Mouse (Mus musculus) midbrain, embryonic 16.5 days (tissue): ENCODE results near the gene Pygo1. TPM values are rescaled to one million over a fixed set of nuclear protein-coding genes. Genes with fewer than 3 reads are reported as not detected.

Source experiments
- ATAC-seq: fragments of 200-750 bp; cut with Nextera tagmentation; 2 replicates; pipeline ENCODE4 v1.8.0; 2017; ENCODE audit warnings: moderate TSS enrichment
- H3K27ac ChIP-seq: fragments of 300-500 bp; sonication (generic); 2 replicates; pipeline ENCODE4 v1.5.1; 2014; ENCODE audit warnings: mild to moderate bottlenecking, low read length, mixed read lengths
- H3K27me3 ChIP-seq: fragments of 300-500 bp; sonication (generic); 2 replicates; pipeline ENCODE4 v1.6.1; 2014; ENCODE audit warnings: low read depth, low read length, mixed read lengths; ENCODE audit not compliant: control insufficient read depth, insufficient read depth
- H3K36me3 ChIP-seq: fragments of 300-500 bp; sonication (generic); 2 replicates; pipeline ENCODE4 v1.6.1; 2014; ENCODE audit warnings: mild to moderate bottlenecking, low read length, moderate library complexity, mixed read lengths; ENCODE audit not compliant: control insufficient read depth, insufficient read depth
- H3K4me1 ChIP-seq: fragments of 300-500 bp; sonication (generic); 2 replicates; pipeline ENCODE4 v1.6.1; 2014; ENCODE audit warnings: mild to moderate bottlenecking, low read length, mixed read lengths; ENCODE audit not compliant: control insufficient read depth, insufficient read depth
- H3K4me2 ChIP-seq: fragments of 300-500 bp; sonication (generic); 2 replicates; pipeline ENCODE4 v1.6.1; 2014; ENCODE audit warnings: mild to moderate bottlenecking, low read length, mixed read lengths
- H3K4me3 ChIP-seq: fragments of 300-500 bp; sonication (generic); 2 replicates; pipeline ENCODE4 v1.5.1; 2014; ENCODE audit warnings: low read depth, mild to moderate bottlenecking, low read length, moderate library complexity, mixed read lengths
- H3K9ac ChIP-seq: fragments of 300-500 bp; sonication (generic); 2 replicates; pipeline ENCODE4 v1.6.1; 2014; ENCODE audit warnings: low read depth, low read length, mixed read lengths
- H3K9me3 ChIP-seq: fragments of 300-500 bp; sonication (generic); replicated peaks from 2 replicates; pipeline ENCODE4 v1.6.1; 2014; ENCODE audit warnings: mild to moderate bottlenecking, low read length, mixed read lengths; ENCODE audit not compliant: control insufficient read depth, poor library complexity, severe bottlenecking
- WGBS: fragments of 180-500 bp; shearing (Covaris S2); extraction: QIAGEN DNeasy Blood & Tissue Kit; methylation state at CpG from one replicate; pipeline ENCODE4 v1.1.7; 2014; 5-methylcytosine and 5-hydroxymethylcytosine counted together
- polyA plus RNA-seq: library from polyadenylated mRNA; unstranded; fragments of >200 nt; fragmentation: Nextera tagmentation; extraction: Ambion mirVana; gene quantifications from 2 replicates; pipeline ENCODE4 v1.2.1, GENCODE M21; 2015

Pygo1 gene
- polyA plus RNA-seq, 1 experiment from 2014 or later, result 13.5 TPM

DNA sequence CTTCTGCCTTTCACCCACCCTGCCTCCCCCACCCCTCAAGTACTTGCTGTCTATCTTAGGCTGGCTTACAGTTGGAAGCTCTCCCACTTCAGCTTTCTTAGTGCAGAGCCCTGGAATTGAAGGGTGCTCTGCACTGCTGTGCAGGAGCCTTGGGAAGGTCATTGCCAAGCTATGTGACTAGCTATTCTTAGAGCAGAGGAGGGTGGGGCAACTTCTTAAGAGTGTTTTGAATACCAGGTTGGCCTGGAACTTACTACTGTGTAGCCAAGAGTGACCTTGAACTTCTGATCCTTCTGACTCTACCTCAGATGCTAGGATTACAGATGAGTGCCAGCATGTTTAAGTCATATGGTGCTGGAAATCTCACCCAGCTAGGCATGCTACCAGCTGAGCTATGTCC, 70.7 kb downstream of the Pygo1 start:
- Histone ChIP-seq H3K27ac (no peak overlapping the region), H3K9me3 (no peaks in the 10 kb centered on the region), H3K9ac (no peak overlapping the region), H3K4me1 (no peaks in the 10 kb centered on the region), H3K27me3 (no peaks in the 10 kb centered on the region), H3K4me2 (no peak overlapping the region), H3K4me3 (no peak overlapping the region), H3K36me3 (0 out of 2 replicates have a peak, but pooled peaks cover 3% of the 10 kb centered on the region)
- no peak for ATAC-seq

DNA sequence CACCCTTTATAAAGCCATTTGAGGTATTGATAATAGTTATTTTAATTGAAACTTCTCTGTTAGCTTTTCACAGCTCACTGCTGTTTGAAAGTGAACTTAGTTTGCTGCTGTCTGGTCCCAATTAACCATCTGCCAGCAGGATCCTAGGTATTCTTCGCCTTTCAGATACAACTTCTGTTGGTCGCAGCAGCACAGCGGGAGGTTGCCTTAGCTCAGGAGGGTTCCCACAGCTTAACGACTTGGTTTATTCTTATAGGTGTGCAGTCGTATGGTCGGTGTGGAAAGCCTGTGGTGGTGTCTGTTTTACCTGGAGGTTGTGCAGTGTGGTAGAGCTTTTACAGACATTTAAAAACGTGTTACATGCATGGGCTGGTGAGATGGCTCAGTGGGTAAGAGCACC, 71.4 kb downstream of the Pygo1 start:
- 0 out of 2 replicates have a peak, but pooled peaks cover 3% of the 10 kb centered on the region for H3K36me3 ChIP-seq
- no peak overlapping the region for H3K27ac ChIP-seq
- WGBS, result 60% methylated on average over 7 of the region's 7 CpGs
- no peak overlapping the region for H3K9ac ChIP-seq
- no peaks in the 10 kb centered on the region for H3K27me3 ChIP-seq
- no peaks in the 10 kb centered on the region for H3K4me1 ChIP-seq
- H3K9me3 ChIP-seq, result no peaks in the 10 kb centered on the region
- ATAC-seq, result no peak
- H3K4me2 ChIP-seq, result no peak overlapping the region
- no peak overlapping the region for H3K4me3 ChIP-seq

DNA sequence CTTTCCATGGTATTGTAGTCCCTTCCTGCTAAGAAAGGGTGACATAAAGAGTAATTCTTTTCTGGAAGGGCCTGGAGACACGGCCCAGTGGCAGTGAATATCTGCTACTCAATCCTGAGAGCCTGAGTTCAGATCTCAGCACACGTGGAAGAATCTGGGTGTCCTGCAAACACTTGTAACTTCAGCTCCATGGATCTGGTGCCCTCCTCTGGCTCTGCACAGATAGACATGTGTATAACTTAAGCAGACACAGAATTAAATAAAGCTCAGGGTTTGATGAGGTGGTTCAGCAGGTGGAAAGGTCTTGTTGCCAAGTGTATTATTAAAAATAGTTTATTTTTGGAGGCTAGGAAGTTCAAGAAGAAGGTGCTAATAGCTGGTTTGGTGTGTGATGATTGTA, 75.0 kb downstream of the Pygo1 start:
- H3K9ac ChIP-seq, result no peak overlapping the region
- WGBS, result 77% methylated on average over 2 of the region's 2 CpGs
- H3K27ac ChIP-seq, result no peak overlapping the region
- H3K9me3 ChIP-seq, result no peaks in the 10 kb centered on the region
- no peak overlapping the region for H3K4me3 ChIP-seq
- H3K27me3 ChIP-seq, result no peaks in the 10 kb centered on the region
- peaks cover 6% of the 10 kb centered on the region for H3K36me3 ChIP-seq
- no peak for ATAC-seq
- H3K4me2 ChIP-seq, result no peak overlapping the region
- H3K4me1 ChIP-seq, result no peaks in the 10 kb centered on the region

DNA sequence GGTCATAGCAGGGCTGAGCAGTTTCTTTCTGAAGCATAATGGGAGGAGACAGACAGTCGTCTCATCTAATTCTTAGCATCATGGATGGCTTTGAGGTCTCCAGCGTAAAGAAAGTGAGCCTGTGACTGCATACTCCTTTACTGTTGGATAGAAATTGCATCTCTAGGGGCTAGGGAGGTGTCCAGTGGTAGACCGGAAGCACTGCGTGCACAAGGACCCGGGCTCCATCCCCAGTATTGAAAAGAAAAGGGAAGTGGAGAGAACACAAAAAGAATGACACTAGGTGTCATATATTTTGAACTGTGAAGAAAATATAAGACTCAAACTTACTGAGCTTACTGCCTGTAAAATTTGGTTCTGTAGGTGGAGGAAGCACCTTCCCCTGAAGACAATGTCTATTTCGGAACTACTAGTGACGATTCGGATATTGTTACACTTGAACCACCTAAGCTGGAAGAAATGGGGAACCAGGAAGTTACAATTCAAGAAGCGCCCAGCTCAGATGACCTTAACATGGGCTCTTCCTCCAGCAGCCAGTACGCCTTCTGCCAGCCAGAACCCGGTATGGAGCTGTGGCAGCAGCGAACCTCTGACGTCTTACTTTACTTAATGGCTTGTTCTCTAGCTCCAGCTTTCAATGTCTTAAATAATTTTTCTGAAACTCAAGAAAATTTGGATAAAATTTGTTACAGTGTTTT, 76.0 kb downstream of the Pygo1 start:
- no peak for ATAC-seq
- Histone ChIP-seq H3K27me3 (no peaks in the 10 kb centered on the region), H3K27ac (no peak overlapping the region), H3K9ac (no peak overlapping the region), H3K36me3 (peaks cover 11% of the 10 kb centered on the region), H3K9me3 (no peaks in the 10 kb centered on the region), H3K4me2 (no peak overlapping the region), H3K4me3 (no peak overlapping the region), H3K4me1 (no peaks in the 10 kb centered on the region)
- WGBS, result 90% methylated on average over 13 of the region's 13 CpGs

Other genes with a start within 250 kb of the Pygo1 start
- gene Prtg, start 118.8 kb upstream of the Pygo1 start, polyA plus RNA-seq, result 0.41 and 0.56 TPM in 2 replicates
- gene Dyx1c1, start 33.1 kb downstream of the Pygo1 start, polyA plus RNA-seq, result 2.6 and 2.8 TPM in 2 replicates
- not detected in 2 replicates for gene Gm44503, start 33.2 kb downstream of the Pygo1 start, polyA plus RNA-seq
- gene Ccpg1os, start 59.7 kb downstream of the Pygo1 start, polyA plus RNA-seq, result 24.2 and 24.9 TPM in 2 replicates
- gene Ccpg1, start 59.8 kb downstream of the Pygo1 start, polyA plus RNA-seq, result 51.8 and 52.3 TPM in 2 replicates
- 14.9 and 18.6 TPM in 2 replicates for gene Pigb, start 114.7 kb downstream of the Pygo1 start, polyA plus RNA-seq
- gene Rab27a, start 119.2 kb downstream of the Pygo1 start, polyA plus RNA-seq, result 3.3 and 3.6 TPM in 2 replicates
- 0.24 and 0.25 TPM in 2 replicates for gene Khdc3, start 176.2 kb downstream of the Pygo1 start, polyA plus RNA-seq
- gene Gm20509, start 176.8 kb downstream of the Pygo1 start, polyA plus RNA-seq, result not detected in 2 replicates
- 103 and 109 TPM in 2 replicates for gene Rsl24d1, start 187.8 kb downstream of the Pygo1 start, polyA plus RNA-seq